Mouse (Mus musculus) ES-E14 (cell line): ENCODE measurements around the gene Zfr2.

ENCODE experiments used
- CHD2 ChIP-seq: IDR thresholded peaks from 2 replicates; pipeline ENCODE4 v1.6.1; 2014; ENCODE audit warnings: mild to moderate bottlenecking, low read depth, low read length, inconsistent platforms
- HCFC1 ChIP-seq: IDR thresholded peaks from 2 replicates; pipeline ENCODE4 v1.6.1; 2012; ENCODE audit warnings: low read length, inconsistent platforms, borderline replicate concordance; ENCODE audit not compliant: insufficient read depth
- MAFK ChIP-seq: IDR thresholded peaks from 2 replicates; pipeline ENCODE4 v1.6.1; 2014; ENCODE audit warnings: mild to moderate bottlenecking, low read depth, low read length, inconsistent platforms; ENCODE audit not compliant: insufficient read depth
- ZC3H11A ChIP-seq: IDR thresholded peaks from 2 replicates; pipeline ENCODE4 v1.6.1; 2012; ENCODE audit warnings: low read depth, mild to moderate bottlenecking, inconsistent platforms, low read length, borderline replicate concordance

DNA sequence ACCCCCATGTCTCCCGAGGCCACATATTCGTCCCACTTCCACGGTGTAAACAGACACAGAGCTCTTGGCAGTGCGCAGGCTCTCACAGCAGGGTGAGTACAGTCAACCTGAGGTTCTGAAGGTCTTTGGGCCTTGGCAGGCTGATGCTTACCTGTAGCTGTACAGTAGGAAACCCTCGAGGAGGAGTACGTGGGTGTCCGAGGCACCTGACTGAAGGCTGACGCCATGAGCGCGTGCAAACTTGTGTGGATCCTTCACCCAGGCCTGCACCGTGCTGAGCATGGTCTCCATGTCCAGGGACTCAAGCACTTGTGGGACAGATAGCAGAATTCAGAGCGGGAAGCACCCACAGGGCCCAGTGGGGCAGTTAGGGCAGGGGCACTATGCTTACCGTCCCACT is 32.8 kb upstream of the Zfr2 start:
- TF ChIP-seq ZC3H11A (no peak), CHD2 (no peak), HCFC1 (no peak), MAFK (no peak)
